In genomic region chr5:122811364-122812079, GRCm38 (mm10) we compare ENCODE assay signal across 9 mouse cellular contexts. TPM values are rescaled to one million over a fixed set of nuclear protein-coding genes. Genes with fewer than 3 reads are reported as not detected.
A peak's percentile ranks its signal among the peaks of the same experiment; 100 is the strongest.
DNase-seq lines count a peak whose midpoint lies in the region; ATAC-seq and TF ChIP-seq lines count a peak whose summit lies in the region.
"Had no signal": no experiment of that assay in that cellular context is flagged by ENCODE, and none has a peak within 500 bp of the region (broad histone marks: within the 10 kb centered on the region; RNA-seq: fewer than 3 reads in every experiment).

No protein-coding gene starts in this region.

- no peaks in the 10 kb centered on the region for H3K4me1 ChIP-seq in hindbrain, embryonic 11.5 days (replicated peaks; ENCODE audit: control insufficient read depth, insufficient read depth, low read length)
- H3K4me1 ChIP-seq in hindbrain, embryonic 12.5 days = no peaks in the 10 kb centered on the region
- H3K4me1 ChIP-seq in CH12.LX (ENCODE audit: control insufficient read depth in 1 of 2, insufficient read depth in 2 of 2) = no peaks in the 10 kb centered on the region
- no peaks in the 10 kb centered on the region for H3K4me1 ChIP-seq in midbrain, postnatal 0 days (ENCODE audit: insufficient read depth, low read length)

- peak; percentile 79 for TF ChIP-seq RAD21 in CH12.LX (IDR thresholded peaks at IDR 0.05; ENCODE audit: low read depth, low read length)

- dilution Hi-C loops in CH12.LX (cut with MboI; ENCODE audit: extremely low pct_ligation_motif_present, extremely low pct_unique_long_range_greater_than_20kb, low sequenced_read_pairs) = no loop called here

- peak; percentile 75 for DNase-seq in hindbrain, embryonic 11.5 days (ENCODE audit: low spot score)
- DNase-seq in CH12.LX (ENCODE audit: extremely low read depth) = peak; percentile 77
- peak; percentile 79 for DNase-seq in brain, embryonic 14.5 days (ENCODE audit: low read depth)
- DNase-seq in gastrocnemius, adult 2 months = peak; percentile 79
- DNase-seq in layer of hippocampus, postnatal 10 days (ENCODE audit: low spot score in 2 of 2) = peak; percentile 63 to 69
- DNase-seq in midbrain, postnatal 0 days (ENCODE audit: low spot score) = peak; percentile 82
- DNase-seq in thymus, adult 18-20 months = peak; percentile 29 to 47

- H3K4me3 ChIP-seq in hindbrain, embryonic 11.5 days (ENCODE audit: low read depth, low read length) = no peak overlapping the region
- H3K4me3 ChIP-seq in hindbrain, embryonic 12.5 days = no peak overlapping the region
- no peak overlapping the region for H3K4me3 ChIP-seq in CH12.LX (replicated peaks in 1 of 3; ENCODE audit: low read depth in 2 of 3, low read length in 2 of 3, poor library complexity in 1 of 3)
- H3K4me3 ChIP-seq in gastrocnemius, adult 2 months = no peak overlapping the region
- H3K4me3 ChIP-seq in midbrain, postnatal 0 days (ENCODE audit: low read depth, low read length) = no peak overlapping the region
- H3K4me3 ChIP-seq: erythroblast, embryonic 14.5 days had no signal

- TF ChIP-seq EP300 in CH12.LX (IDR thresholded peaks at IDR 0.05; ENCODE audit: low read length) = no peak

- in situ Hi-C loops in CH12.LX (cut with MboI; ENCODE audit: low pct_ligation_motif_present, low pct_unique_long_range_greater_than_20kb, low sequenced_read_pairs) = no loop called here

- H3K27ac ChIP-seq in hindbrain, embryonic 11.5 days (ENCODE audit: low read depth, low read length) = no peak overlapping the region
- no peak overlapping the region for H3K27ac ChIP-seq in hindbrain, embryonic 12.5 days
- H3K27ac ChIP-seq in CH12.LX (ENCODE audit: insufficient read depth, low read depth) = no peak overlapping the region
- no peak overlapping the region for H3K27ac ChIP-seq in gastrocnemius, adult 2 months
- H3K27ac ChIP-seq in midbrain, postnatal 0 days (ENCODE audit: low read depth, low read length) = no peak overlapping the region

- WGBS in hindbrain, embryonic 11.5 days = 91% methylated on average over 9 of the region's 9 CpGs
- 95% methylated on average over 9 of the region's 9 CpGs for WGBS in hindbrain, embryonic 12.5 days
- 91% methylated on average over 9 of the region's 9 CpGs for WGBS in midbrain, postnatal 0 days

- no peaks in the 10 kb centered on the region for H3K79me2 ChIP-seq in CH12.LX (replicated peaks; ENCODE audit: control insufficient read depth, extremely low read depth, insufficient read depth, poor library complexity, severe bottlenecking)

- ATAC-seq in hindbrain, embryonic 11.5 days (ENCODE audit: low FRiP score) = no peak
- ATAC-seq in hindbrain, embryonic 12.5 days (ENCODE audit: low FRiP score) = no peak
- no peak for ATAC-seq in midbrain, postnatal 0 days (ENCODE audit: low FRiP score)

- H3K27me3 ChIP-seq in hindbrain, embryonic 11.5 days (ENCODE audit: control insufficient read depth, insufficient read depth, low read length) = no peaks in the 10 kb centered on the region
- H3K27me3 ChIP-seq in hindbrain, embryonic 12.5 days = no peaks in the 10 kb centered on the region
- H3K27me3 ChIP-seq in CH12.LX (replicated peaks) = no peaks in the 10 kb centered on the region
- no peaks in the 10 kb centered on the region for H3K27me3 ChIP-seq in midbrain, postnatal 0 days (ENCODE audit: insufficient read depth, low read length)

- no peak overlapping the region for H3K9ac ChIP-seq in hindbrain, embryonic 11.5 days (ENCODE audit: low read depth, low read length)
- H3K9ac ChIP-seq in hindbrain, embryonic 12.5 days = no peak overlapping the region
- H3K9ac ChIP-seq in CH12.LX (ENCODE audit: insufficient read depth, low read depth) = no peak overlapping the region
- H3K9ac ChIP-seq in midbrain, postnatal 0 days (replicated peaks; ENCODE audit: low read length, poor library complexity, severe bottlenecking) = no peak overlapping the region

- H3K9me3 ChIP-seq in hindbrain, embryonic 11.5 days (ENCODE audit: control insufficient read depth, low read length) = no peaks in the 10 kb centered on the region
- H3K9me3 ChIP-seq in hindbrain, embryonic 12.5 days (replicated peaks) = no peaks in the 10 kb centered on the region
- H3K9me3 ChIP-seq in CH12.LX (replicated peaks; ENCODE audit: low read length) = no peaks in the 10 kb centered on the region
- no peaks in the 10 kb centered on the region for H3K9me3 ChIP-seq in midbrain, postnatal 0 days (ENCODE audit: low read length)

- H3K4me2 ChIP-seq in hindbrain, embryonic 11.5 days (replicated peaks; ENCODE audit: low read depth, low read length) = no peak overlapping the region
- no peak overlapping the region for H3K4me2 ChIP-seq in hindbrain, embryonic 12.5 days (replicated peaks)
- no peak overlapping the region for H3K4me2 ChIP-seq in CH12.LX (ENCODE audit: insufficient read depth, low read depth, poor library complexity, severe bottlenecking)
- no peak overlapping the region for H3K4me2 ChIP-seq in midbrain, postnatal 0 days (ENCODE audit: low read depth, low read length, poor library complexity, severe bottlenecking)

- peaks cover 16% of the 10 kb centered on the region for H3K36me3 ChIP-seq in hindbrain, embryonic 11.5 days (ENCODE audit: control insufficient read depth, insufficient read depth, low read length)
- H3K36me3 ChIP-seq in hindbrain, embryonic 12.5 days = peaks cover 85% of the 10 kb centered on the region
- H3K36me3 ChIP-seq in CH12.LX (replicated peaks in 1 of 2; ENCODE audit: control insufficient read depth in 1 of 2, insufficient read depth in 1 of 2, low read length in 1 of 2) = peaks cover 59 to 79% of the 10 kb centered on the region in 2 experiments
- peaks cover 55% of the 10 kb centered on the region for H3K36me3 ChIP-seq in midbrain, postnatal 0 days (ENCODE audit: insufficient read depth, low read length)

- intact Hi-C loops in gastrocnemius, adult 2 months (cut with DNase I) = loop anchor here (5.0 kb wide), 1 partner anchor 71 kb away; no protein-coding TSS in a partner anchor

- no peak for TF ChIP-seq POLR2A in CH12.LX (IDR thresholded peaks at IDR 0.05; ENCODE audit: low read depth, low read length)
- TF ChIP-seq POLR2A in brain, embryonic 14.5 days (IDR thresholded peaks at IDR 0.05; ENCODE audit: borderline replicate concordance, extremely low read depth, insufficient read depth, insufficient read length, poor library complexity, severe bottlenecking) = no peak

- TF ChIP-seq CTCF in CH12.LX (conservative IDR thresholded peaks at IDR 0.05 in 1 of 2, IDR thresholded peaks at IDR 0.05 in 1 of 2; ENCODE audit: low read depth in 2 of 2, low read length in 2 of 2) = peak; percentile 29 to 78
- peak; percentile 73; the same call in 1 of the 2 replicates for TF ChIP-seq CTCF in brain, embryonic 14.5 days (IDR thresholded peaks at IDR 0.05; ENCODE audit: borderline replicate concordance, extremely low read depth, insufficient read depth, insufficient read length)
- peak; percentile 62 for TF ChIP-seq CTCF in gastrocnemius, adult 2 months (IDR thresholded peaks at IDR 0.05)
- TF ChIP-seq CTCF in midbrain, postnatal 0 days (IDR thresholded peaks at IDR 0.05) = peak; percentile 76

TF ChIP-seq in CH12.LX, 34 proteins besides CTCF, POLR2A, EP300 and RAD21:
- TF ChIP-seq SMC3 (IDR thresholded peaks at IDR 0.05; ENCODE audit: low read depth, low read length) (peak; percentile 66), ZNF384 (IDR thresholded peaks at IDR 0.05; ENCODE audit: low read depth, low read length) (peak; percentile 59), CHD1 (IDR thresholded peaks at IDR 0.05; ENCODE audit: low read depth, low read length) (no peak)

RNA-seq across cellular contexts. Expression of gene Anapc5, which starts 9.6 kb away (rescaled TPM):
- 522 and 525 TPM in 2 replicates for polyA plus RNA-seq in hindbrain, embryonic 11.5 days (2014; fragmentation: Nextera tagmentation; extraction: Ambion mirVana)
- polyA plus RNA-seq in hindbrain, embryonic 12.5 days (2016; fragmentation: Nextera tagmentation; extraction: Ambion mirVana) = 508 and 529 TPM in 2 replicates
- total RNA-seq in CH12.LX (2012; rRNA removed) (236 and 252 TPM in 2 replicates), CH12.LX (2014; rRNA removed) (247 and 258 TPM in 2 replicates)
- polyA plus RNA-seq in CH12.LX (2012; ENCODE audit: insufficient read length, low read depth) = 261 and 280 TPM in 2 replicates
- 621 and 683 TPM in 2 replicates for polyA plus RNA-seq in brain, embryonic 14.5 days (2012; rRNA removed)
- total RNA-seq in gastrocnemius, adult 2 months (2021) = 100 to 1,000 TPM; 366 to 502 TPM
- 100 to 1,000 TPM; 252 to 292 TPM for total RNA-seq in layer of hippocampus, postnatal 10 days (2021)
- 463 and 516 TPM in 2 replicates for total RNA-seq in midbrain, postnatal 0 days (2014; rRNA removed)
- 461 and 464 TPM in 2 replicates for polyA plus RNA-seq in midbrain, postnatal 0 days (2015; fragmentation: Nextera tagmentation; extraction: Ambion mirVana)

RNA-seq across cellular contexts. Expression of gene Camkk2, which starts 32.3 kb away (rescaled TPM):
- 22.2 and 28.8 TPM in 2 replicates for polyA plus RNA-seq in hindbrain, embryonic 11.5 days (2014; fragmentation: Nextera tagmentation; extraction: Ambion mirVana)
- polyA plus RNA-seq in hindbrain, embryonic 12.5 days (2016; fragmentation: Nextera tagmentation; extraction: Ambion mirVana) = 48.7 and 50.4 TPM in 2 replicates
- total RNA-seq in CH12.LX (2012; rRNA removed) = 12.3 and 13.5 TPM in 2 replicates
- 8.6 TPM in 2 replicates for total RNA-seq in CH12.LX (2014; rRNA removed)
- 9.4 and 12.7 TPM in 2 replicates for polyA plus RNA-seq in CH12.LX (2012; ENCODE audit: insufficient read length, low read depth)
- polyA plus RNA-seq in brain, embryonic 14.5 days (2012; rRNA removed) = 53.0 and 59.7 TPM in 2 replicates
- 1 to 10 TPM; 3.6 to 5.2 TPM for total RNA-seq in gastrocnemius, adult 2 months (2021)
- total RNA-seq in layer of hippocampus, postnatal 10 days (2021) = 100 to 1,000 TPM; 103 to 117 TPM
- total RNA-seq in midbrain, postnatal 0 days (2014; rRNA removed) = 70.5 and 70.9 TPM in 2 replicates
- 66.8 and 67.5 TPM in 2 replicates for polyA plus RNA-seq in midbrain, postnatal 0 days (2015; fragmentation: Nextera tagmentation; extraction: Ambion mirVana)

RNA-seq across cellular contexts. Expression of gene Rnf34, which starts 38.3 kb away (rescaled TPM):
- polyA plus RNA-seq in hindbrain, embryonic 11.5 days (2014; fragmentation: Nextera tagmentation; extraction: Ambion mirVana) = 56.8 and 61.5 TPM in 2 replicates
- 49.9 and 50.7 TPM in 2 replicates for polyA plus RNA-seq in hindbrain, embryonic 12.5 days (2016; fragmentation: Nextera tagmentation; extraction: Ambion mirVana)
- total RNA-seq in CH12.LX (2012; rRNA removed) (17.2 and 18.4 TPM in 2 replicates), CH12.LX (2014; rRNA removed) (24.1 and 24.6 TPM in 2 replicates)
- polyA plus RNA-seq in CH12.LX (2012; ENCODE audit: insufficient read length, low read depth) = 29.1 and 30.8 TPM in 2 replicates
- 30.9 and 33.1 TPM in 2 replicates for polyA plus RNA-seq in brain, embryonic 14.5 days (2012; rRNA removed)
- 10 to 100 TPM; 20.0 to 21.4 TPM for total RNA-seq in gastrocnemius, adult 2 months (2021)
- total RNA-seq in layer of hippocampus, postnatal 10 days (2021) = 10 to 100 TPM; 43.5 to 57.1 TPM
- total RNA-seq in midbrain, postnatal 0 days (2014; rRNA removed) = 24.5 and 41.5 TPM in 2 replicates
- 36.1 and 38.0 TPM in 2 replicates for polyA plus RNA-seq in midbrain, postnatal 0 days (2015; fragmentation: Nextera tagmentation; extraction: Ambion mirVana)
